In the genomic region with DNA sequence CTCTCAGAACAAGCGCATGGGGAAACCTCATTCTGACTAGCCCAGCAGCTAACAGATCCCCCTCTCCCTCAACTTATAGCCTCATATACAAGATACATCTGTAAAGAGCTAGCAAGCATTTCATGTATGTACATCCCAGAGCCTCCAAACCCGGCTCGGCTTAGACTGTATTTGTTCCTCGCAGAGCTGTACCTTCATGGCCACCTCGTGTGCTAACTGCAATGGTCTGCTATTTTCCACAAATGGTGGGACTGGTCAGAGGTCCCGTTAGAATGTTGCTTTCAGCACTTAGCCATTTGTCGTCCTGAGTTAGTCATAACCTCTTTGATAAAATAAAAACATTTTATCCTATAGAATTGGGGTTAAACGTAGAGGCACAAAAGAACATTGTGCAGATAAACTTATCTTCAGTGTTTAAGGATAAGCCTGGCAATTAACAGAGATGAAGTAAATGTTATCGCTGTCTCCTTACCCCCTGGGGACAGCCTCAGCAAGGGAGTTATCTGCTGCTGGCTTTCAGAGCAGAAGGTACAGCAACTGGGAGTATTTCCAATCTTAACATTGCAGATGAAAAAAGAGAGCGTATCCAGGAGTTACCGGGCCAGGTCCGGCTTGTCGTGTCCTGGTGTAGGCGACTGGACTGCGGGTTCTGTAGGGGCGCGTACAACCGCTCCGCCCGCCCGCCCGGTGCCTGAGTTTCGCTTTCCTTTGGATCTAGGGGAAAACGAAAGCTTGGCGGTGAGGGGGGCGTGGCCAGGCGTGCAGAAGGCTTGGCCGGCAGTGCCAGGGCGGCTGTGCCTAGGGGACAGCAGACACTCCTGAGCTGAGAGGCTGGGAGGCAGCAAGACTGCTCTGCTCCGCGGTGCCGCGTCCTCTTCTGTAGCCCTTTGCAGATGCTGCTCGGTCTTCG, we compare ENCODE assay signal across 8 mouse cellular contexts. TPM values are rescaled to one million over a fixed set of nuclear protein-coding genes. Genes with fewer than 3 reads are reported as not detected.
DNase-seq lines count a peak whose midpoint lies in the region; ATAC-seq and TF ChIP-seq lines count a peak whose summit lies in the region.

A gene (plus strand): TSS at position 780 of the 910 bp plus-strand sequence.

- peak within 1 kb of the TSS; percentile 55 for H3K4me3 ChIP-seq in ES-Bruce4 (ENCODE audit: low read depth, low read length)
- H3K4me3 ChIP-seq in forebrain, embryonic 12.5 days (replicated peaks) = peak within 1 kb of the TSS; percentile 51
- peak within 1 kb of the TSS; percentile 77 for H3K4me3 ChIP-seq in heart, postnatal 0 days (ENCODE audit: low read depth, low read length)
- H3K4me3 ChIP-seq in liver, embryonic 15.5 days (replicated peaks) = peak within 1 kb of the TSS; percentile 73
- H3K4me3 ChIP-seq in neural tube, embryonic 11.5 days (ENCODE audit: low read depth, low read length) = peak within 1 kb of the TSS; percentile 56
- peak within 1 kb of the TSS; percentile 67 for H3K4me3 ChIP-seq in stomach, embryonic 16.5 days (replicated peaks; ENCODE audit: low read length)

- no peaks in the 10 kb centered on the region for H3K4me1 ChIP-seq in ES-Bruce4 (ENCODE audit: control insufficient read depth, insufficient read depth, low read length)
- peaks cover 4% of the 10 kb centered on the region; the same call in 1 of the 2 replicates for H3K4me1 ChIP-seq in forebrain, embryonic 12.5 days
- 0 out of 2 replicates have a peak, but pooled peaks cover 4% of the 10 kb centered on the region for H3K4me1 ChIP-seq in heart, postnatal 0 days (ENCODE audit: control insufficient read depth, insufficient read depth)
- H3K4me1 ChIP-seq in liver, embryonic 15.5 days (replicated peaks) = peaks cover 52% of the 10 kb centered on the region
- 0 out of 2 replicates have a peak, but pooled peaks cover 3% of the 10 kb centered on the region for H3K4me1 ChIP-seq in neural tube, embryonic 11.5 days (ENCODE audit: control insufficient read depth, insufficient read depth, low read length)
- H3K4me1 ChIP-seq in stomach, embryonic 16.5 days (ENCODE audit: control insufficient read depth, insufficient read depth, low read length) = peaks cover 3% of the 10 kb centered on the region; the same call in 1 of the 2 replicates

- TF ChIP-seq POLR2A in ES-Bruce4 (IDR thresholded peaks at IDR 0.05; ENCODE audit: insufficient read depth, low read length) = no peak

- ATAC-seq in forebrain, embryonic 12.5 days (ENCODE audit: low FRiP score) = peak; percentile 93; the same call in 1 of the 2 replicates
- peak; percentile 96 for ATAC-seq in heart, postnatal 0 days (ENCODE audit: insufficient read depth, low read depth)
- ATAC-seq in liver, embryonic 15.5 days (ENCODE audit: insufficient read depth) = peak; percentile 88
- ATAC-seq in neural tube, embryonic 11.5 days (ENCODE audit: insufficient read depth, low FRiP score, low TSS enrichment) = peak; percentile 87
- peak; percentile 93 for ATAC-seq in stomach, embryonic 16.5 days (ENCODE audit: insufficient read depth, low FRiP score)

- H3K27ac ChIP-seq in ES-Bruce4 (ENCODE audit: insufficient read depth, low read length) = no peak within 1 kb of the TSS
- H3K27ac ChIP-seq in forebrain, embryonic 12.5 days = no peak within 1 kb of the TSS
- peak within 1 kb of the TSS; percentile 79 for H3K27ac ChIP-seq in heart, postnatal 0 days (ENCODE audit: low read depth)
- peak within 1 kb of the TSS; percentile 83 for H3K27ac ChIP-seq in liver, embryonic 15.5 days (replicated peaks)
- H3K27ac ChIP-seq in neural tube, embryonic 11.5 days (ENCODE audit: low read depth, low read length) = no peak within 1 kb of the TSS
- H3K27ac ChIP-seq in stomach, embryonic 16.5 days (ENCODE audit: low read length) = no peak within 1 kb of the TSS

- 12% methylated on average over 34 of the region's 35 CpGs for WGBS in forebrain, embryonic 12.5 days
- WGBS in heart, postnatal 0 days = 3% methylated on average over 35 of the region's 35 CpGs
- WGBS in liver, embryonic 15.5 days (ENCODE audit: insufficient replicate concordance) = 3% methylated on average over 35 of the region's 35 CpGs
- 10% methylated on average over 35 of the region's 35 CpGs for WGBS in neural tube, embryonic 11.5 days
- 4% methylated on average over 35 of the region's 35 CpGs for WGBS in stomach, embryonic 16.5 days

- peak within 1 kb of the TSS; percentile 66 for H3K4me2 ChIP-seq in forebrain, embryonic 12.5 days
- H3K4me2 ChIP-seq in heart, postnatal 0 days (ENCODE audit: low read depth, low read length) = peak within 1 kb of the TSS; percentile 57
- H3K4me2 ChIP-seq in liver, embryonic 15.5 days = peak within 1 kb of the TSS; percentile 78
- peak within 1 kb of the TSS; percentile 60 for H3K4me2 ChIP-seq in neural tube, embryonic 11.5 days (ENCODE audit: low read depth)
- peak within 1 kb of the TSS; percentile 65 for H3K4me2 ChIP-seq in stomach, embryonic 16.5 days (ENCODE audit: low read depth, low read length)

- DNase-seq in c-Kit-positive CD71-positive TER-119-positive erythroid progenitor cells, embryonic 14.5 days (ENCODE audit: low spot score) = peak; percentile 83
- DNase-seq in heart, postnatal 0 days (ENCODE audit: low spot score) = peak; percentile 89
- peak; percentile 92 to 95 for DNase-seq in kidney, postnatal 4 days
- DNase-seq in neural tube, embryonic 11.5 days (ENCODE audit: low spot score) = peak; percentile 84

- no peak for TF ChIP-seq CTCF in ES-Bruce4 (IDR thresholded peaks at IDR 0.05; ENCODE audit: low read depth, low read length)
- no peak for TF ChIP-seq CTCF in heart, postnatal 0 days (IDR thresholded peaks at IDR 0.05; ENCODE audit: low read depth)

- H3K9me3 ChIP-seq in ES-Bruce4 (replicated peaks; ENCODE audit: control insufficient read depth, insufficient read depth, low read length, poor library complexity, severe bottlenecking) = no peaks in the 10 kb centered on the region
- no peaks in the 10 kb centered on the region for H3K9me3 ChIP-seq in forebrain, embryonic 12.5 days
- H3K9me3 ChIP-seq in heart, postnatal 0 days (replicated peaks; ENCODE audit: control insufficient read depth, low read length) = no peaks in the 10 kb centered on the region
- H3K9me3 ChIP-seq in liver, embryonic 15.5 days (replicated peaks) = no peaks in the 10 kb centered on the region
- H3K9me3 ChIP-seq in neural tube, embryonic 11.5 days (ENCODE audit: control insufficient read depth, low read length) = no peaks in the 10 kb centered on the region
- H3K9me3 ChIP-seq in stomach, embryonic 16.5 days (replicated peaks; ENCODE audit: control insufficient read depth, low read length) = no peaks in the 10 kb centered on the region

- TF ChIP-seq EP300 in ES-Bruce4 (IDR thresholded peaks at IDR 0.05; ENCODE audit: insufficient read depth, low read depth, low read length) = no peak
- TF ChIP-seq EP300 in heart, postnatal 0 days (IDR thresholded peaks at IDR 0.05; ENCODE audit: low read depth) = no peak

- peaks cover 5% of the 10 kb centered on the region; the same call in 1 of the 2 replicates for H3K27me3 ChIP-seq in ES-Bruce4 (ENCODE audit: control insufficient read depth, insufficient read depth, low read length, poor library complexity, severe bottlenecking)
- peaks cover 17% of the 10 kb centered on the region for H3K27me3 ChIP-seq in forebrain, embryonic 12.5 days
- H3K27me3 ChIP-seq in heart, postnatal 0 days (ENCODE audit: control insufficient read depth, insufficient read depth, low read length) = no peaks in the 10 kb centered on the region
- H3K27me3 ChIP-seq in liver, embryonic 15.5 days = peaks cover 4% of the 10 kb centered on the region; the same call in 1 of the 2 replicates
- H3K27me3 ChIP-seq in neural tube, embryonic 11.5 days (ENCODE audit: control insufficient read depth, insufficient read depth, low read length) = no peaks in the 10 kb centered on the region
- H3K27me3 ChIP-seq in stomach, embryonic 16.5 days (ENCODE audit: control insufficient read depth, insufficient read depth, low read length) = no peaks in the 10 kb centered on the region

- no peaks in the 10 kb centered on the region for H3K36me3 ChIP-seq in ES-Bruce4 (ENCODE audit: control insufficient read depth, insufficient read depth, low read length, poor library complexity, severe bottlenecking)
- no peaks in the 10 kb centered on the region for H3K36me3 ChIP-seq in forebrain, embryonic 12.5 days (replicated peaks)
- no peaks in the 10 kb centered on the region for H3K36me3 ChIP-seq in heart, postnatal 0 days (replicated peaks; ENCODE audit: control insufficient read depth, insufficient read depth, low read length)
- no peaks in the 10 kb centered on the region for H3K36me3 ChIP-seq in liver, embryonic 15.5 days (replicated peaks)
- H3K36me3 ChIP-seq in neural tube, embryonic 11.5 days (ENCODE audit: control insufficient read depth, insufficient read depth, low read length) = no peaks in the 10 kb centered on the region
- H3K36me3 ChIP-seq in stomach, embryonic 16.5 days (ENCODE audit: control insufficient read depth, insufficient read depth, low read length) = no peaks in the 10 kb centered on the region

- no peak within 1 kb of the TSS for H3K9ac ChIP-seq in ES-Bruce4 (ENCODE audit: low read depth, poor library complexity, severe bottlenecking)
- H3K9ac ChIP-seq in forebrain, embryonic 12.5 days = peak within 1 kb of the TSS; percentile 53
- H3K9ac ChIP-seq in heart, postnatal 0 days (replicated peaks; ENCODE audit: low read depth, low read length) = peak within 1 kb of the TSS; percentile 71
- H3K9ac ChIP-seq in liver, embryonic 15.5 days = peak within 1 kb of the TSS; percentile 65
- H3K9ac ChIP-seq in neural tube, embryonic 11.5 days (ENCODE audit: low read length) = peak within 1 kb of the TSS; percentile 57
- H3K9ac ChIP-seq in stomach, embryonic 16.5 days (ENCODE audit: low read length) = peak within 1 kb of the TSS; percentile 74

RNA-seq across cellular contexts. Expression of the gene that starts here (rescaled TPM):
- polyA plus RNA-seq in ES-Bruce4 (2011; ENCODE audit: insufficient read depth, insufficient read length, low read depth, missing spikeins) = 3.0 and 4.3 TPM in 2 replicates
- 1.2 and 1.3 TPM in 2 replicates for polyA plus RNA-seq in forebrain, embryonic 12.5 days (2016; fragmentation: Nextera tagmentation; extraction: Ambion mirVana)
- total RNA-seq in heart, postnatal 0 days (2014; rRNA removed; ENCODE audit: low replicate concordance) = 8.3 and 13.3 TPM in 2 replicates
- 4.0 and 5.2 TPM in 2 replicates for polyA plus RNA-seq in heart, postnatal 0 days (2015; fragmentation: Nextera tagmentation; extraction: Ambion mirVana)
- polyA plus RNA-seq in liver, embryonic 15.5 days (2015; fragmentation: Nextera tagmentation; extraction: Ambion mirVana) = 9.5 and 10.9 TPM in 2 replicates
- polyA plus RNA-seq in neural tube, embryonic 11.5 days (2014; fragmentation: Nextera tagmentation; extraction: Ambion mirVana) = 1.2 TPM in 2 replicates
- polyA plus RNA-seq in stomach, embryonic 16.5 days (2015; fragmentation: Nextera tagmentation; extraction: Ambion mirVana) = 2.9 and 3.1 TPM in 2 replicates

Comparison
In these comparisons a context has a peak if more than half of its experiments do, and no peak if none do; other contexts are left out.
1. H3K27ac ChIP-seq: peak in heart, postnatal 0 days (single experiment) and liver, embryonic 15.5 days (single experiment); none in ES-Bruce4 (single experiment), forebrain, embryonic 12.5 days (single experiment), neural tube, embryonic 11.5 days (single experiment) and stomach, embryonic 16.5 days (single experiment).
2. Peak in every context shown above with its lines, with median percentiles within 50 percentile points of each other: H3K4me3 ChIP-seq, DNase-seq, ATAC-seq and H3K4me2 ChIP-seq.